Mouse (Mus musculus) embryonic facial prominence, embryonic 14.5 days (tissue): ENCODE results near the gene Olfr281. TPM values are rescaled to one million over a fixed set of nuclear protein-coding genes. Genes with fewer than 3 reads are reported as not detected.
"Not testable (repeated sequence)": the region's sequence is repeated elsewhere in the genome, so short reads cannot be mapped to it uniquely, and the experiment has no call there.

Experiments
- ATAC-seq: fragments of 200-750 bp; cut with Nextera tagmentation; 2 replicates; pipeline ENCODE4 v1.8.0; 2017; ENCODE audit warnings: low read depth, moderate number of reproducible peaks, moderate TSS enrichment
- DNase-seq: peaks from one replicate; pipeline ENCODE4 v3.0.0-alpha.2; 2015; ENCODE audit warnings: low spot score
- H3K27ac ChIP-seq: fragments of 300-500 bp; sonication (generic); replicated peaks from 2 replicates; pipeline ENCODE4 v1.5.1; 2014; ENCODE audit warnings: low read depth, mild to moderate bottlenecking, low read length, moderate library complexity
- H3K27me3 ChIP-seq: fragments of 300-500 bp; sonication (generic); replicated peaks from 2 replicates; pipeline ENCODE4 v1.6.1; 2014; ENCODE audit warnings: low read length; ENCODE audit not compliant: control insufficient read depth, insufficient read depth
- H3K36me3 ChIP-seq: fragments of 300-500 bp; sonication (generic); 2 replicates; pipeline ENCODE4 v1.6.1; 2014; ENCODE audit warnings: low read length, mixed read lengths; ENCODE audit not compliant: control insufficient read depth, insufficient read depth
- H3K4me1 ChIP-seq: fragments of 300-500 bp; sonication (generic); 2 replicates; pipeline ENCODE4 v1.6.1; 2014; ENCODE audit warnings: antibody characterized with exemption, low read length; ENCODE audit not compliant: control insufficient read depth, insufficient read depth
- H3K4me2 ChIP-seq: fragments of 300-500 bp; sonication (generic); 2 replicates; pipeline ENCODE4 v1.6.1; 2014; ENCODE audit warnings: low read depth, mild to moderate bottlenecking, low read length, moderate library complexity, mixed read lengths
- H3K4me3 ChIP-seq: fragments of 300-500 bp; sonication (generic); 2 replicates; pipeline ENCODE4 v1.5.1; 2014; ENCODE audit warnings: low read depth, mild to moderate bottlenecking, low read length
- H3K9ac ChIP-seq: fragments of 300-500 bp; sonication (generic); 2 replicates; pipeline ENCODE4 v1.6.1; 2014; ENCODE audit warnings: low read depth, mild to moderate bottlenecking, low read length, moderate library complexity, mixed read lengths
- H3K9me3 ChIP-seq: fragments of 300-500 bp; sonication (generic); 2 replicates; pipeline ENCODE4 v1.6.1; 2016; ENCODE audit warnings: low read length; ENCODE audit not compliant: control insufficient read depth
- WGBS: fragments of 180-500 bp; shearing (Covaris S2); extraction: QIAGEN DNeasy Blood & Tissue Kit; methylation state at CpG from one replicate; pipeline ENCODE4 v1.1.7; 2014; 5-methylcytosine and 5-hydroxymethylcytosine counted together
- polyA plus RNA-seq: library from polyadenylated mRNA; unstranded; fragments of >200 nt; fragmentation: Nextera tagmentation; extraction: Ambion mirVana; gene quantifications from 2 replicates; pipeline ENCODE4 v1.2.1, GENCODE M21; 2014

The Olfr281 gene
- 0.22 and 0.50 TPM in 2 replicates for polyA plus RNA-seq

DNA sequence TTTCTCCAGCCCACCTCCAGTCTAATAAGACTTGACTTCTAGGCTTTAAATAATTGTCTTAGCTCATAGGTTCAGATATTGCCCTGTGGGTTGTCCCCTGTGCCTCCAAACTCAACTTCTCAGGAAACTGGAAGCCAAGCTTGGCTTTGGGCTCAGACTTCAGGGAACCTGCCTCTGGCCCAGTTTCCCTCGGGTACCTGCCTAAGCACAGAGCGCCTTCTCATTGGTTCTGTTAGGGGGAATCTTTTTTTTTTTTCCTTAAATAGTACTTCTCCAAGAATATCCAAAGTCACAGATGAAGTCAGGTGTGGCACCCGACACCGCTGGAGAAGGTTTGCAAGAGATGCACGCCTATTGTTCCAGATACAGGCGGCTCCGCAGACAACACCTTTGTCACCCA is at the start of gene Olfr281:
Olfr281 (plus strand) TSS at position 301 of the 400 bp plus-strand sequence.
- H3K27me3 ChIP-seq = no peaks in the 10 kb centered on the region
- H3K9me3 ChIP-seq = no peaks in the 10 kb centered on the region
- no peaks in the 10 kb centered on the region for H3K4me1 ChIP-seq
- DNase-seq (no peak), ATAC-seq (no peak)
- H3K36me3 ChIP-seq = no peaks in the 10 kb centered on the region
- WGBS = 88% methylated on average over 7 of the region's 7 CpGs
- H3K9ac ChIP-seq = no peak within 1 kb of the TSS
- no peak within 1 kb of the TSS for H3K4me3 ChIP-seq
- H3K27ac ChIP-seq = no peak within 1 kb of the TSS
- no peak within 1 kb of the TSS for H3K4me2 ChIP-seq

DNA sequence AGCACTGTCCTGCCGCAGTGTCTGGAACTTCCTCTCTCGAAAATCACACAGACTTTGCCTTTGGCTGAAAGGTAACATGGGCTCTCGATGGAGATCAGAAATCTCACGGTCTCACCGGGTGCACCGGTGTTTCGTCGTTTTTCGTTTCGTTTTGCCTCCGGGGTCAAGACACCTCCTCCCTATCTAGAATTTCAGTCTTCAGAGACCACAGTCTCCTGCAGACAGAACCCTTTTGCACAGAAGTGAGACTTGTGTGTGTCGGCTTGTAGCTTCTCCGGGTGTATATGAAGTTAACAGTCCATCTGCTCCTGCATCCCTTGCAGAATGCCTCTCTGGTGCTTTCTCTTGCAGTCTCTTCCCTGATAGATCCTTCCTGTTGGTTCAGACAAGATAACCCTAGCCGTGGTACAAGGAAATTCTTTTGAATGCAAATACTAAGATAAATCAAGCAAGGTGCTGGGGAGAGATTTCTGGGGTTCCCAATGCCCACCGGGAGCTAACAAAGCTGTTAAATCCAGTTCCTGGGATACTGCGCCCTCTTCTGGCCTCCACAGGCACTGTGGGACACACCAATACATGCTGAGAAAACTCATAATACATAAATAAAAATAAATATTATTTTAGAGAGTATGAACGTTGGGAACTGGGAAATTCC is 43.9 kb upstream of the Olfr281 start:
- ATAC-seq (no peak), DNase-seq (no peak)
- 71% methylated on average over 17 of the region's 17 CpGs for WGBS

DNA sequence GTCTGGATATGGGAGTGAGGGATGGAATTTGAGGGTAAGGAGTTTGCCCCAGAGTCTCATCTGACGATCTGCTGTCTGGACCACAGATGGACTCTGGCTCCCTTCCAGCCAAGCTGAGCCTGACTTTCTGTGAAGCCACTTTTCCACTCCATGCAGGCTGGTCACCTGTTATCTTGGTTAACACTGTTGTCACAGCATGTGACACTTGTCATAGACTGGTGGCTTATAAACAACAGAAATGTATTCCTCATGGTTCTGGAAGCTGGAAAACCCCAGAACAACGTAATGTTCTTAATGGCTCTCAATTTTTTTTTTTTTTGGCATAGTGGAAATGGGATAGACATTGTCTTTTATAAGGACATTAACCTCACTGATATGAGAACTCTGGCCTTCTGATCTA is 42.8 kb upstream of the Olfr281 start:
- no peak overlapping the region for H3K4me3 ChIP-seq
- WGBS = 86% methylated on average over 2 of the region's 2 CpGs
- H3K9ac ChIP-seq = no peak overlapping the region
- ATAC-seq (no peak), DNase-seq (no peak)
- H3K4me2 ChIP-seq = no peak overlapping the region
- H3K27ac ChIP-seq = no peak overlapping the region
- no peaks in the 10 kb centered on the region for H3K36me3 ChIP-seq
- H3K27me3 ChIP-seq = no peaks in the 10 kb centered on the region
- H3K9me3 ChIP-seq = no peaks in the 10 kb centered on the region
- H3K4me1 ChIP-seq = no peaks in the 10 kb centered on the region

More for the DNA sequence above, 43.9 kb upstream of the Olfr281 start:
- no peak overlapping the region for H3K27ac ChIP-seq
- H3K27me3 ChIP-seq = no peaks in the 10 kb centered on the region
- no peaks in the 10 kb centered on the region for H3K36me3 ChIP-seq
- H3K4me3 ChIP-seq = no peak overlapping the region
- no peak overlapping the region for H3K9ac ChIP-seq
- H3K9me3 ChIP-seq = no peaks in the 10 kb centered on the region
- H3K4me2 ChIP-seq = no peak overlapping the region; the same call in 1 of the 2 replicates
- no peaks in the 10 kb centered on the region for H3K4me1 ChIP-seq

GRCm38 (mm10) chr15:98410249-98410648 is 42.1 kb upstream of the Olfr281 start:
- Histone ChIP-seq H3K27ac (no peak overlapping the region), H3K27me3 (no peaks in the 10 kb centered on the region), H3K9me3 (no peaks in the 10 kb centered on the region), H3K4me1 (no peaks in the 10 kb centered on the region), H3K4me2 (no peak overlapping the region), H3K36me3 (no peaks in the 10 kb centered on the region), H3K4me3 (no peak overlapping the region), H3K9ac (no peak overlapping the region)
- 92% methylated on average over 9 of the region's 9 CpGs for WGBS
- ATAC-seq (no peak), DNase-seq (no peak)

DNA sequence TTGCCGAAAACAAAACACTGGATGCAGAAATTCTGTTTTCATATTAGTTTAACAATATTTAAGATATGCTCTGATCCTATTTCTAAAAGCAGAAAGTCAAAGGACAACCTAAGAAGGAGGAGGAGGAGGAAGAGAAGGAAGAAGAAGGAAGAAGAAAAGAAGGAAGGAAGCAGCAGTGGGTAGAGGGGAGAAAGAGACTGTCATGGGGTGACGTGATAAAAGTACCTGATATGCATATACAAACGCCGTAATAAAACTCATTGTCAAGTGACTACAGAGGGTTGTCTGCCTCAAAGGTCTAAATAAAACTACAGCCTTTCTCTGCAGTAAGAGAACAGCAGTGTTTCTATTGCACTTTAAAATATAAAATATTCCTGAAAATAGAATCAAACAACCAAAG is 36.4 kb upstream of the Olfr281 start:
- Histone ChIP-seq H3K27ac (no peak overlapping the region), H3K4me1 (0 out of 2 replicates have a peak, but pooled peaks cover 3% of the 10 kb centered on the region), H3K9me3 (no peaks in the 10 kb centered on the region), H3K36me3 (no peaks in the 10 kb centered on the region), H3K9ac (no peak overlapping the region), H3K4me3 (no peak overlapping the region), H3K27me3 (no peaks in the 10 kb centered on the region), H3K4me2 (no peak overlapping the region)
- ATAC-seq = no peak
- no peak for DNase-seq
- 84% methylated on average over 4 of the region's 4 CpGs for WGBS

GRCm38 (mm10) chr15:98416802-98417201 is 35.6 kb upstream of the Olfr281 start:
- not testable (repeated sequence) for H3K27ac ChIP-seq, H3K9me3 ChIP-seq, H3K27me3 ChIP-seq, H3K4me1 ChIP-seq, DNase-seq, H3K4me3 ChIP-seq, ATAC-seq, H3K36me3 ChIP-seq, H3K4me2 ChIP-seq, H3K9ac ChIP-seq

DNA sequence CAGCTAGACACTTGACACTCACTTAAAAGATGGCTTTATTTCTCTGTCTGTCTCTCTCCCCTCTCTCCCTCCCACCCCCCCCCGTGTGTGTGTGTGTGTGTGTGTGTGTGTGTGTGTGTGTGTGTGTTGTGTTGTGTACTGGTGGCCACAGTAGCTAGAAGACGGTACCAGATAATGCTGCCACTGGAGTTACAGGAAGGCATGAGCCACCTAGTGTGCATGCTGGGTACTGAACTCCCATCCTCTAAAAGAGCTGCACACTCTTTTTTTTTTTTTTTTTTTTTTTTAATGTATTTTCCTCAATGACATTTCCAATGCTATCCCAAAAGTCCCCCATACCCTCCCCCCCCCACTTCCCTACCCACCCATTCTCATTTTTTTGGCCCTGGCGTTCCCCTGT is 35.1 kb upstream of the Olfr281 start:
- DNase-seq = peak; percentile 6

DNA sequence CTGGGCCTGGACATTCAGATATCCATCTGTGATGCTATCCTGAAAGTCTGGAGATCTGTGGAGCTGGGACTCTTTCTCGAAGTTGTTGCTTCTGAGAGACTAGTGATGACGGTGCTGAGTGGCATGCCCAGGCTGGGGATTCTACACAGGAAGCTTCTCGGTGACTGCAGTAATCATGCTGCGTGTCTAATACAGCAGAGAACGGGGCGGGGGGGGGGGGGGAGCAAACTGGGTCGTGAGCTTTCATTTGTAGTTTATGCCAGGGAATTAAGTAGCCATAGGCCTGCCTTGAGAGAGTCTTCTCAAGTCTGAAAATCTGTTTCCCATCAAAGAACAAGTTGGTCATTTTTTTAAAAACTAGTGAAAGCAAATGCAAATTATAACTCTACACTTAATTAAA is 34.3 kb upstream of the Olfr281 start:
- no peaks in the 10 kb centered on the region for H3K9me3 ChIP-seq
- WGBS = 52% methylated on average over 6 of the region's 7 CpGs
- no peak overlapping the region for H3K27ac ChIP-seq
- no peak for DNase-seq
- 0 out of 2 replicates have a peak, but pooled peaks cover 4% of the 10 kb centered on the region for H3K4me1 ChIP-seq
- no peak overlapping the region for H3K4me2 ChIP-seq
- no peak overlapping the region for H3K9ac ChIP-seq
- H3K36me3 ChIP-seq = no peaks in the 10 kb centered on the region
- H3K4me3 ChIP-seq = no peak overlapping the region
- ATAC-seq = no peak
- H3K27me3 ChIP-seq = no peaks in the 10 kb centered on the region

More for the DNA sequence above, 35.1 kb upstream of the Olfr281 start:
- not testable (repeated sequence) for H3K4me2 ChIP-seq, H3K4me1 ChIP-seq, ATAC-seq, H3K36me3 ChIP-seq, H3K9me3 ChIP-seq, H3K9ac ChIP-seq, H3K4me3 ChIP-seq, H3K27ac ChIP-seq, H3K27me3 ChIP-seq
- WGBS = 20% methylated on average over 2 of the region's 3 CpGs

- DNase-seq (peak; percentile 50), ATAC-seq (no peak)
- H3K4me1 ChIP-seq = peaks cover 8% of the 10 kb centered on the region; the same call in 1 of the 2 replicates
- no peak overlapping the region for H3K4me3 ChIP-seq
- no peak overlapping the region for H3K27ac ChIP-seq
- no peaks in the 10 kb centered on the region for H3K27me3 ChIP-seq
- no peaks in the 10 kb centered on the region for H3K36me3 ChIP-seq
- no peak overlapping the region for H3K4me2 ChIP-seq
- no peaks in the 10 kb centered on the region for H3K9me3 ChIP-seq
- WGBS = 37% methylated on average over 4 of the region's 4 CpGs
- H3K9ac ChIP-seq = no peak overlapping the region
These were observed 31.5 kb upstream of the Olfr281 start for GRCm38 (mm10) chr15:98420897-98421296.
